Mouse (Mus musculus): ENCODE data around the gene Zswim4.

Zswim4 gene

GRCm38 (mm10) chr8:84223322-84224029 lies 13.4 kb downstream of the Zswim4 start:
- DNase-seq = no peak

GRCm38 (mm10) chr8:84222566-84223165 lies 14.2 kb downstream of the Zswim4 start:
- DNase-seq = no peak

- no peak for DNase-seq
Measured at GRCm38 (mm10) chr8:84220105-84220504, 16.8 kb downstream of the Zswim4 start.

- DNase-seq = no peak
Measured at GRCm38 (mm10) chr8:84218143-84218542, 18.7 kb downstream of the Zswim4 start.

GRCm38 (mm10) chr8:84217206-84217605 lies 19.6 kb downstream of the Zswim4 start:
- no peak for DNase-seq

- DNase-seq = no peak
Measured at GRCm38 (mm10) chr8:84213277-84213676, 23.6 kb downstream of the Zswim4 start.

- no peak for DNase-seq
Measured at GRCm38 (mm10) chr8:84211881-84212563, 24.8 kb downstream of the Zswim4 start.

- DNase-seq = no peak
Measured at GRCm38 (mm10) chr8:84211202-84211601, 25.7 kb downstream of the Zswim4 start.

GRCm38 (mm10) chr8:84210167-84210791 lies 26.6 kb downstream of the Zswim4 start:
- peak; percentile 57 to 78 for DNase-seq

GRCm38 (mm10) chr8:84208381-84209380 lies 28.2 kb downstream of the Zswim4 start:
- DNase-seq = peak in 1 of 2 experiments; percentile 32

GRCm38 (mm10) chr8:84207811-84208210 lies 29.0 kb downstream of the Zswim4 start:
- DNase-seq = peak; percentile 42 to 55

GRCm38 (mm10) chr8:84206666-84207065 lies 30.2 kb downstream of the Zswim4 start:
- no peak for DNase-seq

- DNase-seq = no peak
Measured at GRCm38 (mm10) chr8:84205073-84205472, 31.8 kb downstream of the Zswim4 start.

GRCm38 (mm10) chr8:84203975-84204772 lies 32.7 kb downstream of the Zswim4 start:
- DNase-seq = peak; percentile 73 to 74

- peak; percentile 82 to 86 for DNase-seq
Measured at GRCm38 (mm10) chr8:84202938-84203917, 33.6 kb downstream of the Zswim4 start.

GRCm38 (mm10) chr8:84202466-84202865 lies 34.4 kb downstream of the Zswim4 start:
- peak; percentile 53 to 54 for DNase-seq

GRCm38 (mm10) chr8:84201545-84202245 lies 35.2 kb downstream of the Zswim4 start:
- DNase-seq = peak; percentile 76

- peak; percentile 72 to 74 for DNase-seq
Measured at GRCm38 (mm10) chr8:84200652-84201544, 36.0 kb downstream of the Zswim4 start.
